Mouse (Mus musculus): ENCODE measurements at regions not wholly inside any gene's neighbourhood (a gene's known extent, or its start where the extent isn't known, plus 50 kb on each side); places are given as distances from the start of the nearest gene placed in this dataset.

- no peak overlapping the region for H3K27ac ChIP-seq (ENCODE audit: low read depth, low read length)
- DNase-seq (ENCODE audit: low spot score) (no peak), ATAC-seq (ENCODE audit: low FRiP score) (no peak)
- no peaks in the 10 kb centered on the region for H3K4me1 ChIP-seq (replicated peaks; ENCODE audit: control insufficient read depth, insufficient read depth, low read length)
- H3K27me3 ChIP-seq (ENCODE audit: control insufficient read depth, insufficient read depth, low read length), result no peaks in the 10 kb centered on the region
- WGBS, result 75% methylated on average over 5 of the region's 5 CpGs
- H3K9ac ChIP-seq (ENCODE audit: low read depth, low read length), result no peak overlapping the region
- no peak overlapping the region for H3K4me3 ChIP-seq (ENCODE audit: low read depth, low read length)
- H3K9me3 ChIP-seq (ENCODE audit: control insufficient read depth, low read length), result no peaks in the 10 kb centered on the region
- H3K36me3 ChIP-seq (ENCODE audit: control insufficient read depth, insufficient read depth, low read length), result no peaks in the 10 kb centered on the region
- no peak overlapping the region for H3K4me2 ChIP-seq (replicated peaks; ENCODE audit: low read depth, low read length)
Observed at GRCm38 (mm10) chr6:94413987-94414360, 86.2 kb upstream of the Slc25a26 start.

- no peaks in the 10 kb centered on the region for H3K9me3 ChIP-seq (ENCODE audit: control insufficient read depth, low read length)
- 75% methylated on average over 10 of the region's 10 CpGs for whole genome bisulfite sequencing
- ATAC-seq (ENCODE audit: low FRiP score) (no peak), DNase-seq (ENCODE audit: low spot score) (no peak)
- H3K9ac ChIP-seq (ENCODE audit: low read depth, low read length), result no peak overlapping the region
- no peaks in the 10 kb centered on the region for H3K27me3 ChIP-seq (ENCODE audit: control insufficient read depth, insufficient read depth, low read length)
- H3K4me1 ChIP-seq (replicated peaks; ENCODE audit: control insufficient read depth, insufficient read depth, low read length), result no peaks in the 10 kb centered on the region
- no peak overlapping the region for H3K27ac ChIP-seq (ENCODE audit: low read depth, low read length)
- no peak overlapping the region for H3K4me3 ChIP-seq (ENCODE audit: low read depth, low read length)
- H3K4me2 ChIP-seq (replicated peaks; ENCODE audit: low read depth, low read length), result no peak overlapping the region
- H3K36me3 ChIP-seq (ENCODE audit: control insufficient read depth, insufficient read depth, low read length), result no peaks in the 10 kb centered on the region
Observed at GRCm38 (mm10) chr6:94413297-94413986, 86.7 kb upstream of the Slc25a26 start.

- 87% methylated on average over 7 of the region's 7 CpGs for WGBS
Observed at GRCm38 (mm10) chr6:94412341-94412740, 87.8 kb upstream of the Slc25a26 start.

GRCm38 (mm10) chr6:94410480-94410879, 89.7 kb upstream of the Slc25a26 start:
- Histone ChIP-seq H3K27me3 (ENCODE audit: control insufficient read depth, insufficient read depth, low read length) (no peaks in the 10 kb centered on the region), H3K4me3 (ENCODE audit: low read depth, low read length) (no peak overlapping the region), H3K4me1 (replicated peaks; ENCODE audit: control insufficient read depth, insufficient read depth, low read length) (no peaks in the 10 kb centered on the region), H3K9ac (ENCODE audit: low read depth, low read length) (no peak overlapping the region), H3K27ac (ENCODE audit: low read depth, low read length) (no peak overlapping the region), H3K36me3 (ENCODE audit: control insufficient read depth, insufficient read depth, low read length) (no peaks in the 10 kb centered on the region), H3K9me3 (ENCODE audit: control insufficient read depth, low read length) (no peaks in the 10 kb centered on the region), H3K4me2 (replicated peaks; ENCODE audit: low read depth, low read length) (no peak overlapping the region)
- no peak for DNase-seq (ENCODE audit: low spot score)
- no peak for ATAC-seq (ENCODE audit: low FRiP score)
- 84% methylated on average over 2 of the region's 2 CpGs for WGBS

More at GRCm38 (mm10) chr6:94412341-94412740, 87.8 kb upstream of the Slc25a26 start:
- Histone ChIP-seq H3K36me3 (ENCODE audit: control insufficient read depth, insufficient read depth, low read length) (no peaks in the 10 kb centered on the region), H3K4me3 (ENCODE audit: low read depth, low read length) (no peak overlapping the region), H3K9ac (ENCODE audit: low read depth, low read length) (no peak overlapping the region), H3K27me3 (ENCODE audit: control insufficient read depth, insufficient read depth, low read length) (no peaks in the 10 kb centered on the region), H3K27ac (ENCODE audit: low read depth, low read length) (no peak overlapping the region), H3K9me3 (ENCODE audit: control insufficient read depth, low read length) (no peaks in the 10 kb centered on the region), H3K4me2 (replicated peaks; ENCODE audit: low read depth, low read length) (no peak overlapping the region), H3K4me1 (replicated peaks; ENCODE audit: control insufficient read depth, insufficient read depth, low read length) (no peaks in the 10 kb centered on the region)
- DNase-seq (ENCODE audit: low spot score), result no peak
- ATAC-seq (ENCODE audit: low FRiP score), result no peak

GRCm38 (mm10) chr6:94408996-94409395, 91.1 kb upstream of the Slc25a26 start:
- H3K4me1 ChIP-seq (replicated peaks; ENCODE audit: control insufficient read depth, insufficient read depth, low read length), result no peaks in the 10 kb centered on the region
- no peaks in the 10 kb centered on the region for H3K9me3 ChIP-seq (ENCODE audit: control insufficient read depth, low read length)
- 95% methylated on average over 2 of the region's 2 CpGs for WGBS
- ATAC-seq (ENCODE audit: low FRiP score), result no peak
- no peaks in the 10 kb centered on the region for H3K36me3 ChIP-seq (ENCODE audit: control insufficient read depth, insufficient read depth, low read length)
- no peak overlapping the region for H3K27ac ChIP-seq (ENCODE audit: low read depth, low read length)
- no peak overlapping the region for H3K4me2 ChIP-seq (replicated peaks; ENCODE audit: low read depth, low read length)
- H3K27me3 ChIP-seq (ENCODE audit: control insufficient read depth, insufficient read depth, low read length), result no peaks in the 10 kb centered on the region
- no peak overlapping the region for H3K4me3 ChIP-seq (ENCODE audit: low read depth, low read length)
- DNase-seq (ENCODE audit: low spot score), result no peak
- no peak overlapping the region for H3K9ac ChIP-seq (ENCODE audit: low read depth, low read length)

GRCm38 (mm10) chr6:94407751-94408150, 92.4 kb upstream of the Slc25a26 start:
- Histone ChIP-seq H3K27me3 (ENCODE audit: control insufficient read depth, insufficient read depth, low read length) (no peaks in the 10 kb centered on the region), H3K9me3 (ENCODE audit: control insufficient read depth, low read length) (no peaks in the 10 kb centered on the region), H3K4me2 (replicated peaks; ENCODE audit: low read depth, low read length) (no peak overlapping the region), H3K27ac (ENCODE audit: low read depth, low read length) (no peak overlapping the region), H3K9ac (ENCODE audit: low read depth, low read length) (no peak overlapping the region), H3K4me1 (replicated peaks; ENCODE audit: control insufficient read depth, insufficient read depth, low read length) (no peaks in the 10 kb centered on the region), H3K4me3 (ENCODE audit: low read depth, low read length) (no peak overlapping the region), H3K36me3 (ENCODE audit: control insufficient read depth, insufficient read depth, low read length) (no peaks in the 10 kb centered on the region)
- no peak for ATAC-seq (ENCODE audit: low FRiP score)
- 42% methylated on average over 4 of the region's 4 CpGs for WGBS
- peak; percentile 12 for DNase-seq (ENCODE audit: low spot score)

GRCm38 (mm10) chr6:94405371-94406076, 94.6 kb upstream of the Slc25a26 start:
- H3K4me3 ChIP-seq (ENCODE audit: low read depth, low read length), result no peak overlapping the region
- H3K4me2 ChIP-seq (replicated peaks; ENCODE audit: low read depth, low read length), result no peak overlapping the region
- no peaks in the 10 kb centered on the region for H3K36me3 ChIP-seq (ENCODE audit: control insufficient read depth, insufficient read depth, low read length)
- no peaks in the 10 kb centered on the region for H3K9me3 ChIP-seq (ENCODE audit: control insufficient read depth, low read length)
- no peaks in the 10 kb centered on the region for H3K27me3 ChIP-seq (ENCODE audit: control insufficient read depth, insufficient read depth, low read length)
- DNase-seq (ENCODE audit: low spot score), result no peak
- no peak overlapping the region for H3K9ac ChIP-seq (ENCODE audit: low read depth, low read length)
- peaks cover under 1% of the 10 kb centered on the region; the same call in 1 of the 2 replicates for H3K4me1 ChIP-seq (replicated peaks; ENCODE audit: control insufficient read depth, insufficient read depth, low read length)
- WGBS, result 89% methylated on average over 8 of the region's 8 CpGs
- no peak overlapping the region for H3K27ac ChIP-seq (ENCODE audit: low read depth, low read length)
- ATAC-seq (ENCODE audit: low FRiP score), result no peak

GRCm38 (mm10) chr6:94401617-94402481, 98.3 kb upstream of the Slc25a26 start:
- no peak overlapping the region for H3K27ac ChIP-seq (ENCODE audit: low read depth, low read length)
- H3K36me3 ChIP-seq (ENCODE audit: control insufficient read depth, insufficient read depth, low read length), result no peaks in the 10 kb centered on the region
- ATAC-seq (ENCODE audit: low FRiP score) (peak; percentile 63; the same call in 1 of the 2 replicates), DNase-seq (ENCODE audit: low spot score) (no peak)
- no peak overlapping the region for H3K9ac ChIP-seq (ENCODE audit: low read depth, low read length)
- H3K4me3 ChIP-seq (ENCODE audit: low read depth, low read length), result no peak overlapping the region
- no peak overlapping the region for H3K4me2 ChIP-seq (replicated peaks; ENCODE audit: low read depth, low read length)
- peaks cover 4% of the 10 kb centered on the region; the same call in 1 of the 2 replicates for H3K4me1 ChIP-seq (replicated peaks; ENCODE audit: control insufficient read depth, insufficient read depth, low read length)
- 57% methylated on average over 9 of the region's 9 CpGs for WGBS
- no peaks in the 10 kb centered on the region for H3K9me3 ChIP-seq (ENCODE audit: control insufficient read depth, low read length)
- no peaks in the 10 kb centered on the region for H3K27me3 ChIP-seq (ENCODE audit: control insufficient read depth, insufficient read depth, low read length)

All from hindbrain, embryonic 11.5 days (tissue).